Mouse (Mus musculus) stomach, postnatal 0 days (tissue): ENCODE measurements around the gene Fcrls. TPM values are rescaled to one million over a fixed set of nuclear protein-coding genes. Genes with fewer than 3 reads are reported as not detected.
A peak's percentile ranks its signal among the peaks of the same experiment; 100 is the strongest.

Source experiments
- ATAC-seq: fragments of 200-750 bp; cut with Nextera tagmentation; 2 replicates; pipeline ENCODE4 v1.8.0; 2017; ENCODE audit not compliant: low FRiP score, low TSS enrichment
- DNase-seq: peaks from one replicate; pipeline ENCODE4 v3.0.0-alpha.2; 2016; ENCODE audit warnings: low spot score
- H3K27ac ChIP-seq: fragments of 300-500 bp; sonication (generic); replicated peaks from 2 replicates; pipeline ENCODE4 v1.5.1; 2014; ENCODE audit warnings: mild to moderate bottlenecking, control low read depth
- H3K27me3 ChIP-seq: fragments of 300-500 bp; sonication (generic); 2 replicates; pipeline ENCODE4 v1.6.1; 2014; ENCODE audit warnings: low read length; ENCODE audit not compliant: control insufficient read depth, insufficient read depth
- H3K36me3 ChIP-seq: fragments of 300-500 bp; sonication (generic); 2 replicates; pipeline ENCODE4 v1.6.1; 2014; ENCODE audit warnings: low read length, mixed read lengths; ENCODE audit not compliant: control insufficient read depth, insufficient read depth
- H3K4me1 ChIP-seq: fragments of 300-500 bp; sonication (generic); replicated peaks from 2 replicates; pipeline ENCODE4 v1.6.1; 2014; ENCODE audit warnings: antibody characterized with exemption; ENCODE audit not compliant: control insufficient read depth, insufficient read depth
- H3K4me2 ChIP-seq: fragments of 300-500 bp; sonication (generic); replicated peaks from 2 replicates; pipeline ENCODE4 v1.6.1; 2014; ENCODE audit warnings: low read depth, mild to moderate bottlenecking, control low read depth, moderate library complexity
- H3K4me3 ChIP-seq: fragments of 300-500 bp; sonication (generic); 2 replicates; pipeline ENCODE4 v1.5.1; 2014; ENCODE audit warnings: low read depth, low read length, control low read depth
- H3K9ac ChIP-seq: fragments of 300-500 bp; sonication (generic); 2 replicates; pipeline ENCODE4 v1.6.1; 2014; ENCODE audit warnings: mild to moderate bottlenecking, low read length, control low read depth, mixed read lengths
- H3K9me3 ChIP-seq: fragments of 300-500 bp; sonication (generic); 2 replicates; pipeline ENCODE4 v1.6.1; 2016; ENCODE audit warnings: low read length; ENCODE audit not compliant: control insufficient read depth
- CTCF ChIP-seq: IDR thresholded peaks from 2 replicates; pipeline ENCODE4 v1.5.1; 2016; ENCODE audit warnings: antibody characterized with exemption, low read depth, mild to moderate bottlenecking, moderate library complexity
- EP300 ChIP-seq: optimal IDR thresholded peaks from 2 replicates; pipeline ENCODE3; 2016; ENCODE audit warnings: antibody characterized with exemption
- WGBS: fragments of 180-500 bp; shearing (Covaris S2); extraction: QIAGEN DNeasy Blood & Tissue Kit; methylation state at CpG from one replicate; pipeline ENCODE4 v1.1.7; 2014; 5-methylcytosine and 5-hydroxymethylcytosine counted together
- polyA plus RNA-seq: library from polyadenylated mRNA; unstranded; fragments of >200 nt; fragmentation: Nextera tagmentation; extraction: Ambion mirVana; gene quantifications from 2 replicates; pipeline ENCODE4 v1.2.1, GENCODE M21; 2015

Fcrls gene
- polyA plus RNA-seq, 1 experiment from 2014 or later: 8.0 TPM

- no peak overlapping the region for H3K27ac ChIP-seq
- H3K4me2 ChIP-seq: no peak overlapping the region
- ATAC-seq: no peak
- H3K4me3 ChIP-seq: no peak overlapping the region
- no peaks in the 10 kb centered on the region for H3K4me1 ChIP-seq
- no peaks in the 10 kb centered on the region for H3K27me3 ChIP-seq
- H3K9me3 ChIP-seq: no peaks in the 10 kb centered on the region
- no peak for TF ChIP-seq EP300
- no peak for TF ChIP-seq CTCF
- no peaks in the 10 kb centered on the region for H3K36me3 ChIP-seq
- DNase-seq: no peak
- 61% methylated on average over 6 of the region's 6 CpGs for WGBS
- no peak overlapping the region for H3K9ac ChIP-seq
Measured at GRCm38 (mm10) chr3:87249571-87249970, 14.0 kb downstream of the Fcrls start.

GRCm38 (mm10) chr3:87247292-87247691, 16.2 kb downstream of the Fcrls start:
- ATAC-seq: no peak
- Histone ChIP-seq H3K36me3 (no peaks in the 10 kb centered on the region), H3K4me2 (no peak overlapping the region), H3K9me3 (no peaks in the 10 kb centered on the region), H3K27me3 (no peaks in the 10 kb centered on the region), H3K27ac (no peak overlapping the region), H3K4me1 (no peaks in the 10 kb centered on the region), H3K9ac (no peak overlapping the region), H3K4me3 (no peak overlapping the region)
- no peak for DNase-seq
- 57% methylated on average over 3 of the region's 3 CpGs for WGBS
- no peak for TF ChIP-seq EP300

- no peak overlapping the region for H3K27ac ChIP-seq
- ATAC-seq (no peak), DNase-seq (peak; percentile 31)
- H3K9me3 ChIP-seq: no peaks in the 10 kb centered on the region
- no peaks in the 10 kb centered on the region for H3K36me3 ChIP-seq
- WGBS: 0% methylated on average over 2 of the region's 2 CpGs
- peak; percentile 85 for TF ChIP-seq CTCF
- TF ChIP-seq EP300: no peak
- no peaks in the 10 kb centered on the region for H3K27me3 ChIP-seq
- no peak overlapping the region for H3K4me2 ChIP-seq
- H3K4me1 ChIP-seq: no peaks in the 10 kb centered on the region
- no peak overlapping the region for H3K4me3 ChIP-seq
- H3K9ac ChIP-seq: no peak overlapping the region
Measured at GRCm38 (mm10) chr3:87243654-87244053, 19.9 kb downstream of the Fcrls start.

GRCm38 (mm10) chr3:87240909-87241308, 22.6 kb downstream of the Fcrls start:
- ATAC-seq: no peak
- H3K9ac ChIP-seq: no peak overlapping the region
- no peak for DNase-seq
- TF ChIP-seq EP300 (no peak), CTCF (no peak)
- no peaks in the 10 kb centered on the region for H3K27me3 ChIP-seq
- H3K4me3 ChIP-seq: no peak overlapping the region
- no peaks in the 10 kb centered on the region for H3K36me3 ChIP-seq
- H3K27ac ChIP-seq: no peak overlapping the region
- 57% methylated on average over 4 of the region's 4 CpGs for WGBS
- no peak overlapping the region for H3K4me2 ChIP-seq
- no peaks in the 10 kb centered on the region for H3K9me3 ChIP-seq
- no peaks in the 10 kb centered on the region for H3K4me1 ChIP-seq

- ATAC-seq (no peak), DNase-seq (no peak)
- no peak overlapping the region for H3K9ac ChIP-seq
- H3K4me1 ChIP-seq: no peaks in the 10 kb centered on the region
- no peaks in the 10 kb centered on the region for H3K9me3 ChIP-seq
- no peak overlapping the region for H3K27ac ChIP-seq
- no peak overlapping the region for H3K4me2 ChIP-seq
- 68% methylated on average over 4 of the region's 4 CpGs for WGBS
- no peak for TF ChIP-seq EP300
- no peak for TF ChIP-seq CTCF
- no peak overlapping the region for H3K4me3 ChIP-seq
- H3K27me3 ChIP-seq: no peaks in the 10 kb centered on the region
- no peaks in the 10 kb centered on the region for H3K36me3 ChIP-seq
Measured at GRCm38 (mm10) chr3:87223636-87224035, 39.9 kb downstream of the Fcrls start.

GRCm38 (mm10) chr3:87222346-87222745, 41.2 kb downstream of the Fcrls start:
- Histone ChIP-seq H3K36me3 (no peaks in the 10 kb centered on the region), H3K4me3 (no peak overlapping the region), H3K27ac (no peak overlapping the region), H3K9ac (no peak overlapping the region), H3K9me3 (no peaks in the 10 kb centered on the region), H3K27me3 (no peaks in the 10 kb centered on the region), H3K4me2 (no peak overlapping the region), H3K4me1 (no peaks in the 10 kb centered on the region)
- 58% methylated on average over 5 of the region's 5 CpGs for WGBS
- DNase-seq (no peak), ATAC-seq (no peak)
- no peak for TF ChIP-seq CTCF
- TF ChIP-seq EP300: no peak
